Comparison of ENCODE assay signal across 11 mouse cellular contexts in the genomic region with DNA sequence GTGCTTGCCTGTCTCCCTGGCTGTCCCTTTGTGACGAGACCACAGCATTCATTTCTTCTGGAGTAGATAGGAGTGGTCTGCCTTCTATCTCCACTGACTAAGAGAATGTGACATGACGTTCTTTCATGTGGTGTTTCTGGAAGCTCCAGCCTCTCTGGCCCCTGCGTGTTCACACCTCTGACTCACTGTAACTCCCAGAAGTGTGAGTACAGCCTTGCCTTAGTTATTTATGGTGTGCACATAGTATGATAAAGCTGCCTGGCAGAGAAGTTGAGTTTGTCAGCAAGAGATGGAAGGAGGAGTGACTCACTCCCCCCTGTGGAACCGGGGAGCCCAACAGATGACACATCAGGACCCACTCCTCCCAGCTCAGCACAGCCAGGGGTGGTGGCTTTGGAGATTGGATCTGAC. TPM values are rescaled to one million over a fixed set of nuclear protein-coding genes. Genes with fewer than 3 reads are reported as not detected.
DNase-seq lines count a peak whose midpoint lies in the region; ATAC-seq and TF ChIP-seq lines count a peak whose summit lies in the region.
"Had no signal": no experiment of that assay in that cellular context is flagged by ENCODE, and none has a peak within 500 bp of the region (broad histone marks: within the 10 kb centered on the region; RNA-seq: fewer than 3 reads in every experiment).

No protein-coding gene starts in this region.

- no peak overlapping the region for H3K9ac ChIP-seq in lung, embryonic 16.5 days (ENCODE audit: low read length)
- H3K9ac ChIP-seq in forebrain, embryonic 12.5 days: no peak overlapping the region
- H3K9ac ChIP-seq: liver, embryonic 15.5 days had no signal

- DNase-seq in adrenal gland, adult 2 months: peak; percentile 13
- DNase-seq in adrenal gland, adult 8-10 months: no peak
- DNase-seq in lung, adult 2 months: no peak
- DNase-seq in gastrocnemius, postnatal 25 days: peak; percentile 39
- DNase-seq in right cerebral cortex, postnatal 36 days (ENCODE audit: low spot score in 2 of 2): peak; percentile 34 to 69
- no peak for DNase-seq in embryo, embryonic 9.5 days (ENCODE audit: extremely low spot score)
- DNase-seq: B cell, adult 2 months; kidney, adult 9 months had no signal

- peak overlapping the region; percentile 64; the same call in 1 of the 2 replicates for H3K27ac ChIP-seq in lung, embryonic 16.5 days (ENCODE audit: low read length)
- H3K27ac ChIP-seq in forebrain, embryonic 12.5 days: no peak overlapping the region
- H3K27ac ChIP-seq: liver, embryonic 15.5 days had no signal

- H3K4me2 ChIP-seq in lung, embryonic 16.5 days (ENCODE audit: low read depth, low read length): no peak overlapping the region
- H3K4me2 ChIP-seq in forebrain, embryonic 12.5 days: no peak overlapping the region
- H3K4me2 ChIP-seq: liver, embryonic 15.5 days had no signal

- H3K4me1 ChIP-seq in lung, embryonic 16.5 days (replicated peaks; ENCODE audit: control insufficient read depth, insufficient read depth, low read length): peaks cover 26% of the 10 kb centered on the region
- H3K4me1 ChIP-seq in lung, adult 2 months (ENCODE audit: control insufficient read depth, insufficient read depth, low read length): no peaks in the 10 kb centered on the region; the same call in 1 of the 2 replicates
- H3K4me1 ChIP-seq in forebrain, embryonic 12.5 days: peaks cover 6% of the 10 kb centered on the region; the same call in 1 of the 2 replicates

- no peaks in the 10 kb centered on the region for H3K36me3 ChIP-seq in lung, embryonic 16.5 days (ENCODE audit: control insufficient read depth, insufficient read depth, low read length)
- H3K36me3 ChIP-seq in forebrain, embryonic 12.5 days (replicated peaks): no peaks in the 10 kb centered on the region
- H3K36me3 ChIP-seq: liver, embryonic 15.5 days had no signal

- ATAC-seq in lung, embryonic 16.5 days (ENCODE audit: low read depth): peak; percentile 50
- no peak for ATAC-seq in forebrain, embryonic 12.5 days (ENCODE audit: low FRiP score)

- no peak for TF ChIP-seq POLR2A in lung, adult 2 months (IDR thresholded peaks at IDR 0.05; ENCODE audit: borderline replicate concordance, extremely low read depth, low read depth, low read length)

- H3K27me3 ChIP-seq in lung, embryonic 16.5 days (ENCODE audit: control insufficient read depth, insufficient read depth, low read depth, low read length): no peaks in the 10 kb centered on the region
- no peaks in the 10 kb centered on the region for H3K27me3 ChIP-seq in forebrain, embryonic 12.5 days
- H3K27me3 ChIP-seq: liver, embryonic 15.5 days had no signal

- H3K9me3 ChIP-seq in lung, embryonic 16.5 days (ENCODE audit: control insufficient read depth, low read length): no peaks in the 10 kb centered on the region
- no peaks in the 10 kb centered on the region for H3K9me3 ChIP-seq in forebrain, embryonic 12.5 days
- H3K9me3 ChIP-seq: liver, embryonic 15.5 days had no signal

- no peak for TF ChIP-seq CTCF in lung, adult 2 months (IDR thresholded peaks at IDR 0.05; ENCODE audit: insufficient read depth, low read length)

- WGBS in lung, embryonic 16.5 days: 40% methylated on average over 4 of the region's 4 CpGs
- WGBS in lung, adult 2 months: 64% methylated on average over 4 of the region's 4 CpGs
- WGBS in forebrain, embryonic 12.5 days: 82% methylated on average over 4 of the region's 4 CpGs

- no peak overlapping the region for H3K4me3 ChIP-seq in lung, embryonic 16.5 days (ENCODE audit: low read length)
- H3K4me3 ChIP-seq in lung, adult 2 months (replicated peaks; ENCODE audit: extremely low read depth, low read depth, low read length): no peak overlapping the region
- no peak overlapping the region for H3K4me3 ChIP-seq in forebrain, embryonic 12.5 days (replicated peaks)
- H3K4me3 ChIP-seq: liver, embryonic 15.5 days had no signal

RNA-seq across cellular contexts. Expression of a gene that starts 34.4 kb away (rescaled TPM):
- total RNA-seq in adrenal gland, adult 2 months (2021): 1 to 10 TPM in 1 of 2 experiments, under 1 TPM in 1; 0.86 to 2.6 TPM
- 0.29 and 0.35 TPM in 2 replicates for polyA plus RNA-seq in adrenal gland, adult 2 months (2012; rRNA removed)
- total RNA-seq in adrenal gland, adult 8-10 months (2022): 1 to 10 TPM; 1.0 to 2.4 (median 1.6) TPM
- 12.4 and 13.2 TPM in 2 replicates for polyA plus RNA-seq in lung, embryonic 16.5 days (2015; fragmentation: Nextera tagmentation; extraction: Ambion mirVana)
- 4.4 and 8.4 TPM in 2 replicates for polyA plus RNA-seq in lung, adult 2 months (2012; rRNA removed)
- total RNA-seq in gastrocnemius, postnatal 25 days (2021): 1 to 10 TPM; 1.6 to 3.3 TPM
- 1.4 and 1.6 TPM in 2 replicates for polyA plus RNA-seq in forebrain, embryonic 12.5 days (2016; fragmentation: Nextera tagmentation; extraction: Ambion mirVana)

Comparison
In these comparisons a context has a peak if more than half of its experiments do, and no peak if none do; other contexts are left out.
1. DNase-seq: peak in adrenal gland, adult 2 months (single experiment), gastrocnemius, postnatal 25 days (single experiment) and right cerebral cortex, postnatal 36 days (2 of 2); none in adrenal gland, adult 8-10 months (single experiment), lung, adult 2 months (single experiment) and embryo, embryonic 9.5 days (single experiment).